Mouse (Mus musculus) forebrain, embryonic 14.5 days (tissue): ENCODE data around the gene Arsb. TPM values are rescaled to one million over a fixed set of nuclear protein-coding genes. Genes with fewer than 3 reads are reported as not detected.

Experiments
- ATAC-seq: fragments of 200-750 bp; cut with Nextera tagmentation; 2 replicates; pipeline ENCODE4 v1.8.0; 2017; ENCODE audit warnings: mild to moderate bottlenecking, moderate library complexity
- DNase-seq: peaks from one replicate; pipeline ENCODE4 v3.0.0-alpha.2; 2015; ENCODE audit warnings: low spot score
- H3K27ac ChIP-seq: fragments of 300-500 bp; sonication (generic); 2 replicates; pipeline ENCODE4 v1.5.1; 2014; ENCODE audit warnings: low read depth, mild to moderate bottlenecking, control low read depth, low read length, moderate library complexity
- H3K27me3 ChIP-seq: fragments of 300-500 bp; sonication (generic); replicated peaks from 2 replicates; pipeline ENCODE4 v1.6.1; 2014; ENCODE audit warnings: low read length, control low read depth, mixed read lengths; ENCODE audit not compliant: control insufficient read depth, insufficient read depth
- H3K36me3 ChIP-seq: fragments of 300-500 bp; sonication (generic); 2 replicates; pipeline ENCODE4 v1.6.1; 2014; ENCODE audit warnings: low read length, control low read depth; ENCODE audit not compliant: control insufficient read depth, insufficient read depth
- H3K4me1 ChIP-seq: fragments of 300-500 bp; sonication (generic); 2 replicates; pipeline ENCODE4 v1.6.1; 2014; ENCODE audit warnings: antibody characterized with exemption, low read length, control low read depth; ENCODE audit not compliant: control insufficient read depth, insufficient read depth
- H3K4me2 ChIP-seq: fragments of 300-500 bp; sonication (generic); 2 replicates; pipeline ENCODE4 v1.6.1; 2014; ENCODE audit warnings: mild to moderate bottlenecking, control low read depth, low read length
- H3K4me3 ChIP-seq: fragments of 300-500 bp; sonication (generic); 2 replicates; pipeline ENCODE4 v1.5.1; 2014; ENCODE audit warnings: low read depth, low read length, control low read depth
- H3K9ac ChIP-seq: fragments of 300-500 bp; sonication (generic); 2 replicates; pipeline ENCODE4 v1.6.1; 2014; ENCODE audit warnings: mild to moderate bottlenecking, low read length, control low read depth, moderate library complexity
- H3K9me3 ChIP-seq: fragments of 300-500 bp; sonication (generic); replicated peaks from 2 replicates; pipeline ENCODE4 v1.6.1; 2016; ENCODE audit warnings: low read length, control low read depth, mixed read lengths; ENCODE audit not compliant: control insufficient read depth
- WGBS: fragments of 180-500 bp; shearing (Covaris S2); extraction: QIAGEN DNeasy Blood & Tissue Kit; methylation state at CpG from one replicate; pipeline ENCODE4 v1.1.7; 2014; 5-methylcytosine and 5-hydroxymethylcytosine counted together
- polyA plus RNA-seq: library from polyadenylated mRNA; unstranded; fragments of >200 nt; fragmentation: Nextera tagmentation; extraction: Ambion mirVana; gene quantifications from 2 replicates; pipeline ENCODE4 v1.2.1, GENCODE M21; 2014

Gene Arsb
- polyA plus RNA-seq, 1 experiment from 2014 or later = 10.0 TPM

DNA sequence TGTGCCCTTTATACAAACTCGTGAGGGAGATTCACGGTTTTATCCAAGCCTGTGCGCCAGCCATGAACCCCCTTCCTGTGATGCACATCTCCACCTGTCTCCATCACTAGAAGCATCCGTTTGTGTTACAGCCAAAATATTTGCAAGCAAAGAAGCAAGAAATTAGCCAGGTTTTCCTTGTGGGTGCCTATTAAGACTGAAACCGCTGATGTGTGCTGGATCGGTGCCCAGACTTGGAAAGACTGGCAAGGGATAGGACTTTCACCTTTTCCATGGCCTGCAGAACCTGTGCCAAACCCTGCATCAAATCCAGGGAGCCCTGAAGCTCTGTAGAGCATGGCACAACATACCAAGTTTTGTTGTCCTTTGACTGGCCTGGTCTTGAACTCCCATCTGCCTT, 165.0 kb downstream of the Arsb start:
- Histone ChIP-seq H3K4me3 (no peak overlapping the region), H3K4me2 (no peak overlapping the region), H3K27ac (no peak overlapping the region), H3K9me3 (no peaks in the 10 kb centered on the region), H3K9ac (no peak overlapping the region), H3K27me3 (no peaks in the 10 kb centered on the region), H3K36me3 (no peaks in the 10 kb centered on the region), H3K4me1 (no peaks in the 10 kb centered on the region)
- ATAC-seq = no peak; the same call in 1 of the 2 replicates
- DNase-seq = peak; percentile 65
- 44% methylated on average over 6 of the region's 6 CpGs for WGBS

DNA sequence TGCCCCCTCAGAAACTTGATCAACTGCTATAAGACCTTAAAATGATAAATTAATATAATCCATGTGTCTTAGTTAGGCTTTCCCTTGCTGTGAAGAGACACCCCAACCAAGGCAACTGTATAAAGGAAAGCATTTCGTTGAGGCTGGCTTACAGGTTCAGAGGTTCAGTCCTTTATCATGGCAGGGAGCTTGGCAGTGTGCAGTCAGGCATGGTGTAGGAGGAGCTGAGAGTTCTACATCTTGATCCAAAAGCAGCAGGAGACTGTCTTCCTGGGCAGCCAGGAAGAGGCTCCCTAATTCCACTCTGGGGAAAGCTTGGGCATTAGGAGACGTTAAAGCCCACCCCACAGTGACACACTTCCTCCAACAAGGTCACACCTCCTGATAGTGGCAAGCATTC, 166.7 kb downstream of the Arsb start:
- Histone ChIP-seq H3K9me3 (no peaks in the 10 kb centered on the region), H3K27ac (no peak overlapping the region), H3K9ac (no peak overlapping the region), H3K4me2 (no peak overlapping the region), H3K27me3 (no peaks in the 10 kb centered on the region), H3K4me3 (no peak overlapping the region), H3K4me1 (no peaks in the 10 kb centered on the region), H3K36me3 (no peaks in the 10 kb centered on the region)
- ATAC-seq (no peak), DNase-seq (no peak)
- WGBS = 15% methylated on average over 2 of the region's 2 CpGs

DNA sequence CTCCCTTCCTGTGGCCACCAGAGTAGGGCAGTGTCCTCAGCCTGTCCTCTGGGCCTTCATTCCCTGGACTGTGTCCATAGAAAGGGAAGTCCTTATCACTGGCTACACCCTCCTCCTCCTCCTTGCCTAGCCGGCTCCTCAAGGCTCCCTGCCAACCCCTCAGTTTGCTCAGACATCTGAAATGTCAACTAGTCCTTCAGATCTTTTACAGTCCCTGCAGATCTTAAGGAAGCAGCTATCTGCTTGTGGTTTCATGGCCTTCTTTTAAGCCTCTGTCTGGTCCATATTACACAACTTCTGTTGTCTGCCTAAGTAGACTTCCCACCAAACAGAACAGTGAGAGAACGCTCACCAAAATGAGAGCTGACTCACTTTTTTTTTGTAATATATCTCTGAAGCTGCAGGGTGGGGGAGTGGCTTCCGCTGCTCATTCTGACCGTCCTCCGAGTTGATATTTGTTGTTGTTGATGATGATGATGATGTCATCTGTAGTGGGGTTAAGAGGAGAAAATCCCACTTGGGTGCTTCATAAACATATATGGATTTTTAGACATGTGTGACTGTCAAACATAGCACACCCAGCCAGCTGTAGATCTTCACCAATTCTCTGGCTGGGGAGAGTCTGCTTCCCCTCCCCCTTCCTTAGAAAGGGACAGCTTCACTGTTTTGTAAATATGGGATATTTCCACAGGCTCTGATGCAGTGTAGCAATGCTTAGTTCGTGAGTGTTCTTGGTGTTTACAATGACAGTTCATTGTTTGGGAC, 168.1 kb downstream of the Arsb start:
- Histone ChIP-seq H3K27me3 (no peaks in the 10 kb centered on the region), H3K4me3 (no peak overlapping the region), H3K27ac (no peak overlapping the region), H3K9me3 (no peaks in the 10 kb centered on the region), H3K4me2 (no peak overlapping the region), H3K9ac (no peak overlapping the region), H3K4me1 (no peaks in the 10 kb centered on the region), H3K36me3 (no peaks in the 10 kb centered on the region)
- WGBS = 88% methylated on average over 6 of the region's 6 CpGs
- ATAC-seq = no peak
- DNase-seq = no peak

DNA sequence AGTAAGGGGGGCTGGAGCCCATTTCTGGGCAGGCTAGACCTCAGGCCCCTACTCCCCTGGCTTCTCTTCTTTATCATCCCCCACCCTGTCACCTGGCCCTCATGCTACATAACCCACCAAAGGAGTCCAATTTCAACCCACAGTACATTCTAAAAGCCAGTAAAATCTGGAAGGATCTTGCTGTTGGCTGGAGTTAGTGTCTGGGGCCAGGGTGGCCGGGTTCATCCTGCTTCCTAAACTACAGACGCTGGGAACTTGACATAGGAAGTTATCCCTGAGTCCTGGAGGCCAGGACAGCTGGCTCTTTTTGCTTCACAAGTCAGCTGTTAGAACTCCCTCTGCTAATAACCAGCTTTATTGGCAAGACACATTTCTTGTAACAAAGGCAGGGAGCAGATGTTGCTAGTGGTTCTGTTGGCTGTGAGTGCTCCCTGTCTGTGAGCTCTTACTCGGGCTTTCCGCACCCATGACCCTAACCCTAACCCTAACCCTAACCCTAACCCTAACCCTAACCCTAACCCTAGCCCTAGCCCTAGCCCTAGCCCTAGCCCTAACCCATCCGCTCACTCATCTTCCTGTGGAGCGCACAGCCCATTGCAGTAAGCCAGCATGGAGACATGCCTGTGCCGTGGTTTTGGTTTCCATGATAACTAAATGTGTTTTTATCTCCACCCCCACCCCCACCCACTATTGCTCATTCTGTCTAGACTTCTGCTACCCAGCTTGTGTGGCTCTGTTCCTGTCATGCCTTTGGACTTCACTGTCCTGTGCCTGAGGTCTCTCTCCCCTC, 169.5 kb downstream of the Arsb start:
- no peaks in the 10 kb centered on the region for H3K4me1 ChIP-seq

DNA sequence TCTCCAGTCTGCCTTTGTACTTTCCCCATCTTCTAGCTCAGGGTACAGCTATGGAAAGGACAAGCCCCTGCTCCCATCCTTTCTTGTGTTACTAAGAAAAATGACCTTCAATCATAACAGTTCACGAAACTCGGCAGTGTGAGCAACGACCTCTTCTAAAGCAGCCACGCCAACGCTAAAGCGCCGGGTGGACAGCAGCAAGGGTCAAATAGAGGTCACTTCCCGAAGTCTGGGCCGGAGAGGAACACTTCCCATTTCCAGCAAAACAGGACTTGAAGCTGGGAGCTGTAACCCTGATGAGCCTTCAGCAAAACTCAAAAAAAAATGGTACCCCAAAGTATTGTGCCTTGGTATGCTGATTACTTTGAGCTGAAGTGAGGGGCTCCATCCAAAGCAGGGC, 179.6 kb downstream of the Arsb start:
- H3K36me3 ChIP-seq = no peaks in the 10 kb centered on the region
- no peak overlapping the region for H3K9ac ChIP-seq
- H3K27ac ChIP-seq = no peak overlapping the region
- no peaks in the 10 kb centered on the region for H3K27me3 ChIP-seq
- H3K9me3 ChIP-seq = no peaks in the 10 kb centered on the region
- WGBS = 80% methylated on average over 9 of the region's 9 CpGs
- DNase-seq = no peak
- no peak overlapping the region for H3K4me3 ChIP-seq
- H3K4me2 ChIP-seq = no peak overlapping the region
- no peak for ATAC-seq
- H3K4me1 ChIP-seq = no peaks in the 10 kb centered on the region

More for the DNA sequence above, 169.5 kb downstream of the Arsb start:
- DNase-seq (peak; percentile 30), ATAC-seq (0 out of 2 replicates have a peak, but pooled peaks have one; percentile 23)
- WGBS = 86% methylated on average over 7 of the region's 7 CpGs
- no peak overlapping the region for H3K4me2 ChIP-seq
- H3K36me3 ChIP-seq = no peaks in the 10 kb centered on the region
- no peak overlapping the region for H3K27ac ChIP-seq
- H3K27me3 ChIP-seq = no peaks in the 10 kb centered on the region
- H3K4me3 ChIP-seq = no peak overlapping the region
- no peak overlapping the region for H3K9ac ChIP-seq
- H3K9me3 ChIP-seq = no peaks in the 10 kb centered on the region

DNA sequence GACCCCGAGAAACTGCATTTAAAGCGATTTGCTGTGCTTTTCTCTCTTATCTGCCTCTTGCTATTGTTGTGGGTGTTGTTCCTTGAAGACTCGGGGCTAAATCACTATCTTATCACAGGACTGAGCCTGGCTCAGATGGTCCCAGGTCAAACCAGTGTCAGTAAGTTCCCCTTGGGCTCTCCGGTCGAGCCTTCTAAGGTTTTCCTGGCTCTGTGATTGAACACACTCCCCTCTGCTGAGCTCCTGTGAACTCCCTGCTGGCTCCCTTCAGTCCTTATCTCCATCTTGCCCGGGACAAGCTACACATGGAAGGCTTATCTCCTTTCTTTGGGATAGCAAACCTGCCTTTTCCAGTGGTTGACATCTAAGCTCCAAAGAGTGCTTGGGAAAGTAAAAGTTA, 180.1 kb downstream of the Arsb start:
- WGBS = 74% methylated on average over 6 of the region's 6 CpGs
- no peaks in the 10 kb centered on the region for H3K36me3 ChIP-seq
- no peaks in the 10 kb centered on the region for H3K9me3 ChIP-seq

DNA sequence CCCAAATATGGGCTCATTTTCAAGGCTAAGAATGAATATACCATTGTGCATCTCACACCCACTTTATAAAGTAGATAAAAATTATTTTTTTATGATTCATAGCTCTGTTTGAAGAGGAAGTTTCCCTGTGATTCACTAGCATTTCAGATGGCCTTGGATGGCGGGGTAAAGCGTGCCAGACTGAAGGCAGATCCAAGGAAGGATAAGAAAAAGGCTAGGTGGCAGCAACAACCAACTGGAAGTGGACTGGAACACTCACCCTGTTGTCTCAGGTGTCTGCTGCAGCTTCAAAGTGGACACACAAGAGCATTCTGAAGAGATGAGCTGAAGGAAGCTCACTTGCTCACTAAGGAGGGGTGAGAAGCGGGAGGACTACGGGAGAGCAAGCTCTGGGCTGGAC, 181.0 kb downstream of the Arsb start:
- Histone ChIP-seq H3K27me3 (no peaks in the 10 kb centered on the region), H3K36me3 (no peaks in the 10 kb centered on the region), H3K9ac (no peak overlapping the region), H3K9me3 (no peaks in the 10 kb centered on the region), H3K4me3 (no peak overlapping the region), H3K27ac (no peak overlapping the region), H3K4me1 (no peaks in the 10 kb centered on the region), H3K4me2 (no peak overlapping the region)
- no peak for DNase-seq
- WGBS = 94% methylated on average over 4 of the region's 4 CpGs
- ATAC-seq = no peak

More for the DNA sequence above, 180.1 kb downstream of the Arsb start:
- Histone ChIP-seq H3K9ac (no peak overlapping the region), H3K4me2 (no peak overlapping the region), H3K27ac (no peak overlapping the region), H3K4me3 (no peak overlapping the region), H3K4me1 (no peaks in the 10 kb centered on the region), H3K27me3 (no peaks in the 10 kb centered on the region)
- DNase-seq (no peak), ATAC-seq (no peak)

DNA sequence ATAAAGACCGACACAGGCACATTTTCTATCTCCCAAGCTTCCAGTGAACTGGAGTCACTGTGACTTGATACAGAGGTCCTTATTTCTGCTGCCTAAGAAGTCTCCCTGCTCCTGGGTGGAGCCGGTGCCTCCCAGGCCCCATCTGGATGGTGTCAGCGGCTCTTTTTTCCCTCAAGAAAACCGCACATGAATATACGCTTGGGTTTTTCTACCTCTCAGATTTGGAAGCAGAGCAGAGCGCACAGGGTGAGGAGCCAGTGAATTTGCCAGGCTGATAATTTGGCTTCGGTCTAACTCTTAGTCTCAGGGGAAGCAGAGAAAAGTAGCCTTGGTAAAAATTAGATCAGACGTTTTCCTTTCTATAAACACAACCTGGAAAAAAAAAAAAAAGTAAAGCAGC, 186.5 kb downstream of the Arsb start:
- Histone ChIP-seq H3K27me3 (no peaks in the 10 kb centered on the region), H3K27ac (no peak overlapping the region), H3K4me2 (no peak overlapping the region), H3K4me1 (no peaks in the 10 kb centered on the region), H3K9me3 (no peaks in the 10 kb centered on the region), H3K36me3 (no peaks in the 10 kb centered on the region), H3K9ac (no peak overlapping the region), H3K4me3 (no peak overlapping the region)
- DNase-seq (no peak), ATAC-seq (no peak)
- WGBS = 90% methylated on average over 8 of the region's 8 CpGs

DNA sequence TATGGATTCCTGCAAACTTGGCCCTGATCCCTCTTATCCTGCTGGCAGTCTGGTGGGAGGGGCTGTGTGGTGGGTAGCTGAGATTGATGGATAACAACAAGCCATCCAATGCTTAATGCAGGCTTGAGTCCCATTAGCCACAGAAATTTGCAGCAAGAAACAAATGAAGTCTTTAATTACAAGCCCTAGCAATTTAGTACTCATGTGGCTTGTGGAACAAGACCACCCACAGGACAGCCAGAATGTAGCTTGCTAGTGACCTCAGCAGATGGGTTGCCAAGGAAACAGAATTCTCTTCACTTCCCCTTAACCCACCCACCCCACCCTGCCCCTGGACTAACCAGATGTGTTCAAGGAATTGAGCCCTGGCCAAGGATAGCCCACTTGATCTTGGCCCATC, 194.8 kb downstream of the Arsb start:
- H3K9me3 ChIP-seq = no peaks in the 10 kb centered on the region
- no peak overlapping the region for H3K4me3 ChIP-seq
- ATAC-seq = peak; percentile 87
- no peak overlapping the region for H3K27ac ChIP-seq
- no peaks in the 10 kb centered on the region; the same call in 1 of the 2 replicates for H3K4me1 ChIP-seq
- no peaks in the 10 kb centered on the region for H3K27me3 ChIP-seq
- peak; percentile 74 for DNase-seq
- no peak overlapping the region for H3K9ac ChIP-seq
- no peaks in the 10 kb centered on the region for H3K36me3 ChIP-seq
- no peak overlapping the region for H3K4me2 ChIP-seq
